Mouse (Mus musculus): ENCODE measurements around the gene Itpk1.

The Itpk1 gene

GRCm38 (mm10) chr12:102590711-102591360 is 113.9 kb downstream of the Itpk1 start:
- DNase-seq, result no peak

DNA sequence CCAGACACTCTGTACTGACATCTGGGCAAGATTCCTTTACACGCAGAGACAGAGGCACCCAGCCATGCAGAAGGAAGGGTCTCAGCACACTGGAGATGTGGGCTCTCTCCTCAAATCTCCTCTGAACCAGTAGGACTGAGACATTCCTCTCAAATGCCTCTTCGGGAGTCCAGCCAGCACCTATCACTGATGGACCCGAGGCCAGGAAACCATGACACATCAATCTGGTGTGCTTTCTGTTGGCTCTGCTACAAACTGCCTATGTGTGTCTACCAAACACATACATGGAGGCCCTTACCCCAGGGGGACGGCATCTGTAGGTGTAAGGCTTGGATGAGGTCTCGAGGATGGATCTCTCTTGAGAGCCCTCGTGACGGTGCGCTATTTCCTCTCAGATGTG is 117.6 kb downstream of the Itpk1 start:
- DNase-seq, result no peak

- DNase-seq, result no peak
These were observed 118.3 kb downstream of the Itpk1 start for GRCm38 (mm10) chr12:102586286-102586881.

GRCm38 (mm10) chr12:102585390-102585789 is 119.3 kb downstream of the Itpk1 start:
- DNase-seq, result no peak

DNA sequence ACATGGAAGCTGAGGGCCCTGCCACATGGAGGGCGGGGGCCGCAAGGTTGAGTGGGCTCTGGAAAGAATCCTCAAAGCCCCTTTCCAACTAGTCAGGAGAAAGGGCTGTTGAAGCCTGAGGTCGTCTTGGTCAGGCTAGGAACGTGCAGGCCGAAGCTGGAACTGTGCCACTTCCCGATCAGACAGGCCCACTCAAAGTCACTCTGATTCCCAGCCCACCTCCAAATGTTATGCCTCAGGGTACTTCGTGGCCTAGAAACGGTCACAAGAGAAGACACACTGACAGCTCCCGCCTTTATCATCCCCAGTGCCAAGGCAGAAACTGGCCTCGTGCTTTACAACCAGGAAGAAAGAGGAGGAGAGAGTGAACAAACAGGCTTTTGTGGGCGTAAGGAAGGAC is 122.3 kb downstream of the Itpk1 start:
- DNase-seq, result no peak

DNA sequence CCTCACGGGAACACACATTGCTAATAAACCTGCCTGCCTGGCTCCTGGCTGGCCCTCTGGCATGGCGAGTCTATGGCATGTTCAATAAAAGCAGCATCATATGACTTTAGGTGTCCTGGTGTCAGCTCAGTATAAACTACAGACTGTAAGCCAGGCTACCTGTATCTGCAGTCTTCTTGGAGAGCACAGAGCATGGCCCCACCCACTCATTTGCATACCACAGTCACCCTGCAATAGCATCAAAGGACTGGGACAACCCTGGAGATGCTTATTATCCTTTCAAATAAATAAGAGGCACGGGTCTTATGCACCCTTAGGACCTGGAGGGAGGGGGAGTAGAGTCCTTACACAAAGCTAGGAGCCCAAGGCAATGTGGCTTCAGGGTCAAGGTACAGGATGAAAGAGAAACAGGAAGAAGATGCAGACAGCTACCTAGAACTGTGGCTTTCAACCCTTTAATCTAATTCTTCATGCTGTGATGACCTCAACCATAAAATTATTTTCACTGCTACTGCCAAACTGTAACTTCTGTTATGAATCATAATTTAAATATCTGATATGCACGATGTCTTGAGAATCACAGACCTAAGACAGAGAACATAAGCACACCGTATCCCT is 123.0 kb downstream of the Itpk1 start:
- no peak for DNase-seq

DNA sequence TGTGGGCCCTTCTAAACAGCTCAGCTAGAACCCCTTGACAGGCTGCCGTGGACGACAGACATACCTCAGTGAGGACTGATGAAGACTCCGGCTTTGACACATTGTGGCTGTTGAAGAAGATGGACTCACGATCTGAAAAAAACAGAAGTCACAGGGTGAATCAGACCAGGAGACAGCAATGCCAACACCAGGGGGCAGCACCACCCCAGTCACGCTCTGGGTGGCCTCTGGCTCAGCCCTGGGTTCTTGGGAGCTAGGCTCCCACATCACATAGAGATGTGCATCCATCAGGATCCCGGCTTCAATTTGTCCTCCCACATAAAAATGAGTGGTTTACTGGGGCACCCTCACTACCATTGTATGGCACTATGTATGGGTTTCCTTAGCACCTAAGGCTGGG is 125.7 kb downstream of the Itpk1 start:
- peak; percentile 80 for DNase-seq

DNA sequence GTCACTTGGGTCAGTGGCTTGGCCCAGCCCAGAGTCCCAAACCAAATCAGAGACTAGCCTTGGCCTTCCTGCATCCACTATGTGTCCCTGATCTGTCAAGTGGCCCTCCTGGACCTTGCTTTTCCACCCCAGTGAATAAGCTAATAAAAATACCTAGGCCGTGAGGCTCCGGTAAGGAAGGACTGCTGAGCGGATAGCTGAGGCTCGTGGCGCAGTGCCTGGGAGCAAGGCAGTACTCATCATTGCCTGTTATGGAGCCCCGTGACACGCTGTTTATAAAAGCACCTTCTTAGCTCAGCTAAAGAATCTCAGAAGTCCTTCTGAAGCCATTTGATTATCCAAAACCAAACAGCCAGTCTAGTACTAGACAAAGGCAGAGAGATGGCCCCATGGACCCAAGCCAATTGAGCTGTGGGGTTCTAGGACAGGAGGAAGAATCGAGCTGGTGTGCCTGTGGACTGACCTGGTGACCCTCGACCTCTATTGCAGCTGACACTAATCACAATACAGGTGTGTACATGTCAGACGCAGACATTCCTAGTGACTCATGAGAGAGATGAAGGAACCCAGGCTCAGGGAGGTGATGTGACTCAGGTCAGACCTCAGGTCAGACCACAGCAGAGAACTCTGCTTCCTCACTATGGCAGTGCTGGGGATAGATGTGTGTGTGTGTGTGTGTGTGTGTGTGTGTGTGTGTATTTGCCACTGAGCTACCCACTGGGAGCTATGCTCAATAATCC is 127.9 kb downstream of the Itpk1 start:
- DNase-seq, result no peak

DNA sequence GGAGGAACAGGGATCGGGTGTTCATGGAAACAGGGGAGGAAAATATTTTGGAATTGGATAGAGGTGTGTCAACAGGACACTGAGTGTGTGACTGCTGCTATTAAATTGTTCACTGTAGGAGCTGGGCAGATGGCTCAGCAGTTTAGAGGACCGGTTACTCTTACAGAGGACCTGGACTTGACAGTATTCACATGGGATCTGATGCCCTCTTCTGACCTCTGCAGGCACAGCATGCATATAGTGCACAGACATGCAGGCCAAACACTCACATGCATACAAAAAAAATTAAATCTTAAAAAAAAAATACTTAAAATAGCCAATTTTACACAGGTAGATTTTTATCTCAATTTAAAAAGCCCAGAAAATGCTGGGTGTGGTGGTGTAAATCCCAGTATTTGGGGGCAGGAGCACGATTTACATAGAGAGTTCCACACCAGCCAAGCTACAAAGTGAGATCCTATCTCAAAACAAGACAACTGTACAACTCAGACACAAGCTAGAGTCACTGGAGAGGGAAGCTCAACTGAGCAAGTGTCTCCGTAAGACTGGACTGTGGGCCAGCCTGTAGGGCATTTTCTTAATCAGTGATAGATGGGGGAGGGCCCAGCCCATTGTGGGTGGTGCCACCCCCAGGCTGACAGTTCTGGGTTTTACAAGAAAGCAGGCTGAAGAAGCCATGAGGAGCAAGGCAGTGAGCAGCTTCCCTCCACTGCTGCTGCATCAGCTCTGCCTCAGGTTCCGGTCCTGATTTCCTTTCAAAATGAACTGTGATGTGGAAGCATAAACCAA is 129.0 kb downstream of the Itpk1 start:
- no peak for DNase-seq

DNA sequence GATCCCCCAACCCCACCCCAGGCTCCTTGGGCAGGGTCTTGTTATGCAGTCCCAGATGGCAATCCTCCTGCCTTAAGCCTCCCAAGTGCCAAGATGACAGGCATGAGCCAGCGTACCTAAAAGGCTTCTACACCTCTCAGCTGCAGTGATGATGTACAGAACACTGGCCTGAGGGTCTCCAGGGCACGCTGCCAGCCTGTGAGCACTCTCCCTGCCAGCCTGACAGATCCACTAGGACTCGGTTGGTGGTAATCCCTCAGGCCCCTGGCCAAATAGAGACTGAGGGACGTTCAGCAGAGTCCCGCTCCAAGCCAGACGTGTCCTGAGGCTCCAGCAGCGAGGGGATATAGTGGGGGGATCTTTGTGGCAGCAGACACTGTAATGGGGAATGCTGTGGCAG is 131.7 kb downstream of the Itpk1 start:
- no peak for DNase-seq

GRCm38 (mm10) chr12:102571666-102572065 is 133.1 kb downstream of the Itpk1 start:
- no peak for DNase-seq

DNA sequence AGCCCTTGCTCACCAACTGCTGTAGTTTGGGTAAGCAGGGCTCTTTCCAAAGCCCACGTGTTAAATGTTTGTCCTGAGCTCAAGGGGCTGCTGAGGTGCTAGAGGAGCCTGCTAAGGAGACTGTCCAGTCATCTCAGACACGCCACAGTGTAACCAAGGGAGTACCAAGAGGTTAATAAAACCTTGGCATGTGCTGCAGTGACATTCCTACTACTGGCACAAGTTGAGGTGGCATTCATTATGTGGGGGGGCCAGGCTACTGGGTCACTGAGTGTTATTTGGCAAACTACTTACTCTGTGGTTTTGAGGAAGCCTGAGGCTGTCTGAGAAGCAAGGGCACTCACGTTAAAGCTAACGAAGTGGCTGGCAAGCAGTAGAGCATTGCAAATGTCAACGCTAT is 134.0 kb downstream of the Itpk1 start:
- DNase-seq, result no peak

- no peak for DNase-seq
These were observed 134.6 kb downstream of the Itpk1 start for GRCm38 (mm10) chr12:102570111-102570510.

DNA sequence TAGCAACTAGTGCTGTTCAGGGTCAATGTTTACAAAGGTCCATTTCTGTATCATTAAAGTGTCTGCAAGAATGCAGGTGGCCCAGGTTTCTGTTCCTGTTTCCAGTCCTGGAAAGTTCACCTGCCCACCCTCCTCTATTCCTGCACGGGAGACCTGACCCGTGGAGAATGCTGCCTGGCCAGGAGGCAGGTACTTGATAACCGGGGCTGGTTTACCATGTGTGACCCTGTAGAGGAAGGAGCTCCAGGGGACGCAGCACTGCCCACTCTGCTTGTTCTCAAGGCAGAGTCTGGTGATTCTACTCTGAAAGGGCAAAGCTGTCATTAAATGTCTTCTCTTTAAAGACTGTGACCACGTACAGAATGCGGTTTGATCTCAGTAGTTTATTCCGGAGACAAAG is 136.5 kb downstream of the Itpk1 start:
- DNase-seq, result no peak

DNA sequence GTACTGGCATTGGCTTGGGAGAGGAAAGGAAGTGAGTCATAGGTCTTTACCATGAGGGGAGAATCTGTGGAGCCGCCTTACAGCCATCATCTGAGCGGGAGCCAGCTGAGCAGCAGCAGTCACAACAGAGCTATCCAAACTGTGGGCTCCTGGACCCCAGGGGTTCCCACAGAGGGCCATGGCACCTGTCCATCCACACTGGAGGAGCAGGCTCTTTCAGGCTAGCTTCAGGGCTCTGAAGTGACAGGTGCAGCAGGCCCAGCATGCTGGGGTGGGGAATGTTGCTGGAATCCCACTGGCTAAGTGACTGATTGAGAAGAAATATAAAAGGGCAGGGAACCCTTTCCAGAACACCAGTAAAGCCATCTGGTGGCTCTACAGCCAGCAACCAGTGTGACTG is 137.8 kb downstream of the Itpk1 start:
- DNase-seq, result no peak

DNA sequence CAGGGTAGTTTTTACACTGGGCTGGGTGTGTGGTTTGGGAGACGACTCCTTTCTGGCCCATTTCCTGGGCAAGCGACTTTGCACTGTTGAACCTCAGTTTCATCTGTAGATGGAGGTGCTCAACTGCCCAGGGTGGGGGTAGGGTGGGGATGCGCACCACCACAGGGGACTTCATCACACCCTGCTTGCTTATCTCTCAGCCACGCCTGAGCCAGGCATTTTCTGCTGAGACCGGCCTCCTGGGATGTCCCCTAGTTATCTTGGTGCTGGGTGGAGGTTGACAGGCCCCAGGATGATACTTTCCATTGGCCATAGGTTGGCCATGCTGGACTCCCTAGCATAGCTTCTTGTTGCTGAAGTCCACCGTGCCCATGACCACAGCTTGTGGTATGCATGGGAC is 139.6 kb downstream of the Itpk1 start:
- DNase-seq, result no peak

DNA sequence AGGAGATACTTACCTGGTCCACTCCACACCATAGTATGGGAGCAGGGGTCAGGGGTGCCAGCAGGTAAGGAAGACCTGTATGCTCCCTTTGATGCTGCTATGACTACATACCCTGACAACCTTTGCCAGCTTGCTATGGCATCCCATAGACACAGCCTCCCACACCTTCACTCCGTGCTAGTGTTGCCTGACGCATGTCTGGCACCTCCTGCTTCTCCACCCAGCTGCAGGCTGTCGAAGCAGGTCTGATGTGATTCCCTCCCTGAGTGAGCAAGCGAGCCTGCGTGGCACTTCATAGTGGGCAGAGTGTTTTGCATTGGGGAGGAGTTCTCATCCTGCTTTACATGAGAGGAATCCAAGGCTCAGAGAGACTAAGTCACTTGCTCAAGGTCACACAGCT is 147.4 kb downstream of the Itpk1 start:
- DNase-seq, result no peak

DNA sequence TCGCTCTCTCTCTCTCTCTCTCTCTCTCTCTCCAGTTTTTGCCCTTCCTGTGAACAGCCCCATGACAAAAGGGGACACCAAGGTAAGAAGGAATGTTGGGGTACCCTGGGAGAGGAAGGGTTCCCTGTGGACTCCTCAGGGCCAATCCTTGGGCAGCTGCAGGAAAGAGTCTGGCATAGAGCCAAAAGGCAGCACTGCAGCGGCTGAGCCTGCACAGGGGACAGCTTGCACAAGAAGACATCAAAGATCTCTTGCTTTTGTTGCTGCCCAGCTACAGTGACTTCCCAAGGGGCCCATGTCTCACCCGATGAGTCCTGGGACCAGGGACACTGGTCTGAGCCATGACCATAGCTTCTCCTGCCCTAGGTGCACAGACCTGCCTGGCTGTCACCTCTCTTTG is 148.9 kb downstream of the Itpk1 start:
- DNase-seq, result no peak

- DNase-seq, result peak; percentile 73
These were observed 149.8 kb downstream of the Itpk1 start, which contains the start of gene Chga for GRCm38 (mm10) chr12:102554721-102555516. TSS of gene Chga (plus strand) at chr12:102554969.

GRCm38 (mm10) chr12:102553705-102554275 is 150.9 kb downstream of the Itpk1 start:
- no peak for DNase-seq

DNA sequence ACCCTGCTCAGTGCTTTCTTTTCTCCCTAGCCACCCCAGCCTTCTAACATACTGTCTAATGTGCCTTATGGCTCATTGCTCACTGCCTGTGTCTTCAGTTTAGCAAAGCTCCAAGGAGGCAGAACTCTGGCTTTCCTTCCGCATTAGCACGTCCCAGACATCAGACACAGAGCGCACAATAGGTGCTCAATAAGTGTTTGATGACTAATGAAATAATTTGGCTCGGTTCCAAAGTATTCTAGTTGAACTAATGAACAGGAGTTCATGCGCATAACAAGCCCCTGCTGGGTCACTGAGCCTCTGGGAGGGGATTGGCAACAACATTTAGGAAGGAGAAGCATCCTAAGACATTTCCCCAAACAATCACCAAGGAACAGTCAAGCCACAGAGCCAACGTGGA is 152.7 kb downstream of the Itpk1 start:
- DNase-seq, result no peak

DNA sequence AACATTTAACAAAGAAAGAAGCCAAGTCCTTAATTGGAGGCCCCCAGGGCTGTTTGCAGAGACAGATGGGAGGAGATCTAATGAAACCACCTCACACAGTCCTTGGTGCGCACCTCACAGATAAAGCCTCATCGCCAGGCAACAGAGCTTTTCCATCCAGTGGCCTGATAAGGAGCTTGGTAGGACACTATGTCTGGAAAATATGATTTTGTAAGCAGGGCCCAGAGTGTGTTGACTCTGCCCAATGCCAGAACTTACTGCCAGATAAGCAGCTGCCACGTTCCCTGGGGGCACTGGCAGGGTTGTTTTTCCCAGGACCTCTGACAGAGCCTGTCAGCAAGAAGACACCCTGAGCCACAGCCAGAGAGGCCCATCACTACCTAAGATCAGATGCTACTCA is 153.5 kb downstream of the Itpk1 start:
- no peak for DNase-seq
